Mouse (Mus musculus): ENCODE data around the gene Tsga13.

The Tsga13 gene

GRCm38 (mm10) chr6:30915473-30915872 is at the start of gene Tsga13:
Tsga13 (minus strand) TSS chr6:30915573.
- no peak for DNase-seq (ENCODE audit: low spot score in 2 of 2)

- DNase-seq (ENCODE audit: low spot score in 2 of 2) = no peak
These were observed 43.6 kb upstream of the Tsga13 start, which contains the start of gene Klf14 for GRCm38 (mm10) chr6:30958736-30959540. Klf14 (minus strand) TSS chr6:30959078.

- DNase-seq (ENCODE audit: low spot score in 2 of 2) = no peak
These were observed 42.7 kb upstream of the Tsga13 start for GRCm38 (mm10) chr6:30957784-30958735.

- no peak for DNase-seq (ENCODE audit: low spot score in 2 of 2)
These were observed 23.9 kb upstream of the Tsga13 start for GRCm38 (mm10) chr6:30939264-30939663.

- DNase-seq (ENCODE audit: low spot score in 2 of 2) = no peak
These were observed 7.4 kb upstream of the Tsga13 start for GRCm38 (mm10) chr6:30922821-30923220.

GRCm38 (mm10) chr6:30921826-30922225 is 6.5 kb upstream of the Tsga13 start:
- DNase-seq (ENCODE audit: low spot score in 2 of 2) = no peak

- peak; percentile 2 to 14 for DNase-seq (ENCODE audit: low spot score in 2 of 2)
These were observed 5.7 kb upstream of the Tsga13 start for GRCm38 (mm10) chr6:30920834-30921675.

GRCm38 (mm10) chr6:30907970-30908369 is 7.4 kb downstream of the Tsga13 start:
- no peak for DNase-seq (ENCODE audit: low spot score in 2 of 2)

- DNase-seq (ENCODE audit: low spot score in 2 of 2) = no peak
These were observed 10.5 kb downstream of the Tsga13 start for GRCm38 (mm10) chr6:30904911-30905310.

GRCm38 (mm10) chr6:30904033-30904432 is 11.3 kb downstream of the Tsga13 start:
- no peak for DNase-seq (ENCODE audit: low spot score in 2 of 2)

- DNase-seq (ENCODE audit: low spot score in 2 of 2) = no peak
These were observed 17.9 kb downstream of the Tsga13 start for GRCm38 (mm10) chr6:30897520-30897919.

GRCm38 (mm10) chr6:30896986-30897327 is 18.4 kb downstream of the Tsga13 start:
- DNase-seq (ENCODE audit: low spot score in 2 of 2) = no peak

GRCm38 (mm10) chr6:30896195-30896985 is 19.0 kb downstream of the Tsga13 start, which contains the start of gene Copg2:
Copg2 (minus strand) TSS chr6:30896794.
- DNase-seq (ENCODE audit: low spot score in 2 of 2) = peak; percentile 93 to 95

GRCm38 (mm10) chr6:30895819-30896194 is 19.6 kb downstream of the Tsga13 start:
- no peak for DNase-seq (ENCODE audit: low spot score in 2 of 2)

- no peak for DNase-seq (ENCODE audit: low spot score in 2 of 2)
These were observed 22.3 kb downstream of the Tsga13 start for GRCm38 (mm10) chr6:30893081-30893480.

GRCm38 (mm10) chr6:30891761-30892160 is 23.6 kb downstream of the Tsga13 start:
- no peak for DNase-seq (ENCODE audit: low spot score in 2 of 2)

GRCm38 (mm10) chr6:30884856-30885255 is 30.5 kb downstream of the Tsga13 start:
- DNase-seq (ENCODE audit: low spot score in 2 of 2) = no peak

- DNase-seq (ENCODE audit: low spot score in 2 of 2) = no peak
These were observed 31.9 kb downstream of the Tsga13 start for GRCm38 (mm10) chr6:30883491-30883890.

GRCm38 (mm10) chr6:30876661-30877060 is 38.7 kb downstream of the Tsga13 start:
- DNase-seq (ENCODE audit: low spot score in 2 of 2) = no peak

- no peak for DNase-seq (ENCODE audit: low spot score in 2 of 2)
These were observed 48.9 kb downstream of the Tsga13 start for GRCm38 (mm10) chr6:30866501-30866900.
